Mouse (Mus musculus) heart, embryonic 14.5 days (tissue): ENCODE results near the gene Sdc4. TPM values are rescaled to one million over a fixed set of nuclear protein-coding genes. Genes with fewer than 3 reads are reported as not detected.
A peak's percentile ranks its signal among the peaks of the same experiment; 100 is the strongest.

Experiments used
- ATAC-seq: fragments of 200-750 bp; cut with Nextera tagmentation; 2 replicates; pipeline ENCODE4 v1.8.0; 2017; ENCODE audit warnings: low read depth, moderate TSS enrichment; ENCODE audit not compliant: insufficient number of reproducible peaks, insufficient read depth, low FRiP score
- H3K27ac ChIP-seq, 2 experiments: fragments of 200-500 bp in 1 of 2; fragments of 300-500 bp in 1 of 2; sonication (generic) in 1 of 2; replicated peaks in 1 of 2; 2 replicates each; pipeline ENCODE4 v1.5.1; 2012 to 2014; ENCODE audit warnings: low read depth in 2 of 2, low read length in 2 of 2, control low read depth in 1 of 2, mild to moderate bottlenecking in 1 of 2, mixed read lengths in 1 of 2; ENCODE audit not compliant: control insufficient read depth in 1 of 2, insufficient read depth in 1 of 2
- H3K27me3 ChIP-seq: fragments of 300-500 bp; sonication (generic); 2 replicates; pipeline ENCODE4 v1.6.1; 2014; ENCODE audit warnings: mild to moderate bottlenecking, low read length, control low read depth; ENCODE audit not compliant: control insufficient read depth, insufficient read depth
- H3K36me3 ChIP-seq: fragments of 300-500 bp; sonication (generic); 2 replicates; pipeline ENCODE4 v1.6.1; 2014; ENCODE audit warnings: mild to moderate bottlenecking, control low read depth, low read length, mixed read lengths; ENCODE audit not compliant: control insufficient read depth, insufficient read depth
- H3K4me1 ChIP-seq, 2 experiments: fragments of 200-500 bp in 1 of 2; fragments of 300-500 bp in 1 of 2; sonication (generic) in 1 of 2; 2 replicates each; pipeline ENCODE4 v1.6.1; 2012 to 2014; ENCODE audit warnings: low read length in 2 of 2, control low read depth in 1 of 2, mixed read lengths in 1 of 2; ENCODE audit not compliant: control insufficient read depth in 2 of 2, insufficient read depth in 2 of 2
- H3K4me2 ChIP-seq: fragments of 300-500 bp; sonication (generic); 2 replicates; pipeline ENCODE4 v1.6.1; 2014; ENCODE audit warnings: mild to moderate bottlenecking, low read length
- H3K4me3 ChIP-seq, 2 experiments: fragments of 200-500 bp in 1 of 2; fragments of 300-500 bp in 1 of 2; sonication (generic) in 1 of 2; 2 replicates each; pipeline ENCODE4 v1.5.1; 2012 to 2014; ENCODE audit warnings: low read length in 2 of 2, mild to moderate bottlenecking in 2 of 2, control low read depth in 1 of 2, low read depth in 1 of 2, moderate library complexity in 1 of 2; ENCODE audit not compliant: control insufficient read depth in 1 of 2, insufficient read depth in 1 of 2
- H3K9ac ChIP-seq: fragments of 300-500 bp; sonication (generic); 2 replicates; pipeline ENCODE4 v1.6.1; 2014; ENCODE audit warnings: mild to moderate bottlenecking, low read length
- H3K9me3 ChIP-seq: fragments of 300-500 bp; sonication (generic); 2 replicates; pipeline ENCODE4 v1.6.1; 2016; ENCODE audit warnings: low read length, control low read depth; ENCODE audit not compliant: control insufficient read depth
- WGBS: fragments of 180-500 bp; shearing (Covaris S2); extraction: QIAGEN DNeasy Blood & Tissue Kit; methylation state at CpG from one replicate; pipeline ENCODE4 v1.1.7; 2014; 5-methylcytosine and 5-hydroxymethylcytosine counted together
- polyA plus RNA-seq: library from polyadenylated mRNA; unstranded; fragments of >200 nt; fragmentation: Nextera tagmentation; extraction: Ambion mirVana; gene quantifications from 2 replicates; pipeline ENCODE4 v1.2.1, GENCODE M21; 2014

Gene Sdc4
- polyA plus RNA-seq, 1 experiment from 2014 or later, result 40.1 TPM

GRCm38 (mm10) chr2:164466787-164467186, 23.1 kb upstream of the Sdc4 start:
- Histone ChIP-seq H3K4me1 (peaks cover 0 to 3% of the 10 kb centered on the region in 2 experiments; a peak in 3 of 4 replicates), H3K4me2 (no peak overlapping the region), H3K36me3 (peaks cover 55% of the 10 kb centered on the region), H3K27ac (no peak overlapping the region), H3K9me3 (no peaks in the 10 kb centered on the region), H3K9ac (no peak overlapping the region), H3K27me3 (no peaks in the 10 kb centered on the region), H3K4me3 (no peak overlapping the region)
- WGBS, result 53% methylated on average over 5 of the region's 5 CpGs
- ATAC-seq, result no peak

GRCm38 (mm10) chr2:164465161-164465560, 21.5 kb upstream of the Sdc4 start:
- H3K4me2 ChIP-seq, result no peak overlapping the region
- no peak for ATAC-seq
- H3K4me3 ChIP-seq, result no peak overlapping the region
- no peak overlapping the region for H3K27ac ChIP-seq
- peaks cover 55% of the 10 kb centered on the region for H3K36me3 ChIP-seq
- no peak overlapping the region for H3K9ac ChIP-seq
- no peaks in the 10 kb centered on the region for H3K27me3 ChIP-seq
- H3K4me1 ChIP-seq, result peaks cover 3 to 5% of the 10 kb centered on the region in 2 experiments; a peak in 3 of 4 replicates
- H3K9me3 ChIP-seq, result no peaks in the 10 kb centered on the region

- Histone ChIP-seq H3K36me3 (peaks cover 35% of the 10 kb centered on the region), H3K4me1 (peaks cover 9 to 15% of the 10 kb centered on the region in 2 experiments), H3K27me3 (no peaks in the 10 kb centered on the region), H3K9ac (peak within 1 kb of the TSS; percentile 75), H3K27ac (peak within 1 kb of the TSS in 1 of 2 experiments; percentile 59; a peak in 3 of 4 replicates), H3K9me3 (no peaks in the 10 kb centered on the region), H3K4me3 (peak within 1 kb of the TSS; percentile 71 to 79), H3K4me2 (peak within 1 kb of the TSS; percentile 84)
- WGBS, result under 1% methylated on average over 75 of the region's 79 CpGs
- peak; percentile 98 for ATAC-seq
Observed at GRCm38 (mm10) chr2:164460745-164461551, 17.3 kb upstream of the Sdc4 start, which contains the start of gene Gm20458. Gm20458 (plus strand) TSS chr2:164460967.

- Histone ChIP-seq H3K9me3 (no peaks in the 10 kb centered on the region), H3K4me3 (no peak overlapping the region), H3K4me2 (no peak overlapping the region), H3K9ac (no peak overlapping the region), H3K27me3 (no peaks in the 10 kb centered on the region), H3K4me1 (peaks cover 25 to 39% of the 10 kb centered on the region in 2 experiments), H3K27ac (no peak overlapping the region), H3K36me3 (peaks cover 11% of the 10 kb centered on the region)
- no peak for ATAC-seq
- 84% methylated on average over 8 of the region's 8 CpGs for WGBS
Observed at GRCm38 (mm10) chr2:164458535-164458934, 14.8 kb upstream of the Sdc4 start.

- H3K9ac ChIP-seq, result no peak overlapping the region
- ATAC-seq, result no peak
- no peak overlapping the region for H3K4me3 ChIP-seq
- peaks cover 30 to 45% of the 10 kb centered on the region in 2 experiments for H3K4me1 ChIP-seq
- H3K27me3 ChIP-seq, result no peaks in the 10 kb centered on the region
- no peaks in the 10 kb centered on the region for H3K9me3 ChIP-seq
- peaks cover 5% of the 10 kb centered on the region for H3K36me3 ChIP-seq
- WGBS, result 54% methylated on average over 7 of the region's 7 CpGs
- no peak overlapping the region for H3K4me2 ChIP-seq
- H3K27ac ChIP-seq, result no peak overlapping the region
Observed at GRCm38 (mm10) chr2:164457942-164458341, 14.3 kb upstream of the Sdc4 start.

GRCm38 (mm10) chr2:164456864-164457300, 13.2 kb upstream of the Sdc4 start, which contains the start of gene Sys1:
Sys1 (plus strand) TSS chr2:164456964.
- Histone ChIP-seq H3K4me3 (no peak within 1 kb of the TSS), H3K4me2 (peak within 1 kb of the TSS; percentile 46), H3K27me3 (no peaks in the 10 kb centered on the region), H3K4me1 (peaks cover 38 to 54% of the 10 kb centered on the region in 2 experiments), H3K9ac (peak within 1 kb of the TSS; percentile 55; the same call in 1 of the 2 replicates), H3K9me3 (no peaks in the 10 kb centered on the region), H3K27ac (0 out of 4 replicates have a peak within 1 kb of the TSS, but pooled peaks of 1 of the 2 experiments have one; percentile 6), H3K36me3 (no peaks in the 10 kb centered on the region)
- WGBS, result 4% methylated on average over 7 of the region's 7 CpGs
- ATAC-seq, result no peak

GRCm38 (mm10) chr2:164456413-164456812, 12.7 kb upstream of the Sdc4 start:
- Histone ChIP-seq H3K9ac (no peak overlapping the region), H3K27ac (no peak overlapping the region), H3K4me2 (no peak overlapping the region), H3K4me1 (peaks cover 38 to 54% of the 10 kb centered on the region in 2 experiments), H3K27me3 (no peaks in the 10 kb centered on the region), H3K36me3 (no peaks in the 10 kb centered on the region), H3K9me3 (no peaks in the 10 kb centered on the region), H3K4me3 (no peak overlapping the region)
- 79% methylated on average over 1 of the region's 1 CpGs for WGBS
- ATAC-seq, result no peak
